Mouse (Mus musculus): ENCODE data around the gene Pde6c.

Gene Pde6c

GRCm38 (mm10) chr19:38143540-38144271 is 11.1 kb downstream of the Pde6c start:
- DNase-seq (ENCODE audit: low spot score in 2 of 2): peak; percentile 18 to 40

DNA sequence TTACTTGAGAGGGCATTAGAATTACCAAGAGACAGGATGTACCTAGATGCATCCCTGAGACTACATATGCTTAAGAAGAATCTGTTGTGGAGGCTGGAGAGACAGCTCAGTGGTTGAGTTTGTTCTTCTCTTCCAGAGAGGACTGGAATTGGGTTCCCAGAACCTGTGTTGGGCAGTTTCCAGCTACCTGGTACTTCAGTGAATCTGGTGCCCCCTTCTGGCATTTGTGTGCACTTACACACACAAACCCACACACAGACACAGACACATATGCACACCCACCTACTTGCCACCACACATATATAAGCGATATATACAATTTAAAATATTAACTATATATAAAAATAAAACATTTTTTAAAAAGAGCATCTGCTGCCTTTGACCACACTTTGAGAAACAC is 23.7 kb downstream of the Pde6c start:
- no peak for DNase-seq (ENCODE audit: low spot score in 2 of 2)

- no peak for DNase-seq (ENCODE audit: low spot score in 2 of 2)
Measured at GRCm38 (mm10) chr19:38161648-38162354, 29.2 kb downstream of the Pde6c start.

DNA sequence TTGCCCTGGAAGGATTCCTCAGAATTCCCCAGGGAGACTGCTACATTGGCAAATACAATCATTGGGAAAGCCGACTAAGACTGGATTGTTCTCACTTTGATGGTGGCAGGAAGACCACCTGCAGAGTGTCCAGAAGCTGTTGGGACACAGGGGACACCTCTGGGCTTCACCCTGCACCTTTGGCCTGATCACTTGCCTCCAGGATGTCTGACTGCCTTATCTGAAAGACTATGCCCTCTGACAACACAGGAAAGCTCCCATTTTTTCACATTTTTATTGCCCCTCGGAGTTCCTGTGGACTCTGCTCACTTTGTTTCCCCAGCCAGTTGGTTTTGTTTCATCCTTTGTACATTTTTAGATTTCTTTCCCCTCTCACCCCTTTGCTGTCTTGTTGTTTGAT is 32.1 kb downstream of the Pde6c start:
- no peak for DNase-seq (ENCODE audit: low spot score in 2 of 2)

- no peak for DNase-seq (ENCODE audit: low spot score in 2 of 2)
Measured at GRCm38 (mm10) chr19:38179675-38180074, 47.1 kb downstream of the Pde6c start.

GRCm38 (mm10) chr19:38186631-38187344 is 54.2 kb downstream of the Pde6c start:
- DNase-seq (ENCODE audit: low spot score in 2 of 2): no peak

- no peak for DNase-seq (ENCODE audit: low spot score in 2 of 2)
Measured at GRCm38 (mm10) chr19:38187345-38187680, 54.7 kb downstream of the Pde6c start.

DNA sequence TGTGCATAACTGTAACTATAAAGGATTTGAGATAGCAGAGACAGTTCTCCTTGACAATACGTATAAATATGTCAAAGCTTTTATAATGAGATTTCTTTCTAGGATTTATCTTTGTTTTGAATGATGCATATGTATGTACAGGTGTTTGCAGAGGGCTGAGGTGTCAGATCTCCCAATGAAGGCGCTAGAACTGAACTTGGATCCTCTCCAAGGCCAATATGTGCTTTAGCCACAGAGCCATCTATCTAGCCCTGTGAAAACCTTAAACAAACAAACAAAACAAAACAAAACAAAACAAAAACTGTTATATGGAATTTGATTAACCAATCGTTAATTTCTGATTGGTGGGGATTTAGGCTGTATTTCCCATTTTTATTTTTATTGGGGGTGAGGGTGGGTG is 58.0 kb downstream of the Pde6c start:
- no peak for DNase-seq (ENCODE audit: low spot score in 2 of 2)

DNA sequence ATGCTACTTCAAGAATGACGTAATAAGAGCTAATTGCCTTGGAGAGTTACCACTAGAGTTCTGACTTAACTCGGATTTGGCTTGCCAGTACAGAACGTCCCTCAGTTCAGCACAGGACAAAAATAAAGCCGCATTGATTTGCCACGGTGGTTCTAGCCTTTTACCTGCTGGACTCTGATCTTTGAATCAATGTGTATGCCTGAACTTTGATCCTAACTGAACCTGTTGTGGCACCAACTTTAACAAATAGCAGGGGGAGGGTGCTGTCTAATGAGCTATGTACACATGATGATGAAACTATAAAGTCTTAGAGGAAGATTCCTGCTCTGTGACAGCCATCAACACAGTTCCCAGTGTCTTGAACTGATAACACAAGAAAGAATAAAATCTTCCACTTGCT is 58.9 kb downstream of the Pde6c start:
- no peak for DNase-seq (ENCODE audit: low spot score in 2 of 2)

DNA sequence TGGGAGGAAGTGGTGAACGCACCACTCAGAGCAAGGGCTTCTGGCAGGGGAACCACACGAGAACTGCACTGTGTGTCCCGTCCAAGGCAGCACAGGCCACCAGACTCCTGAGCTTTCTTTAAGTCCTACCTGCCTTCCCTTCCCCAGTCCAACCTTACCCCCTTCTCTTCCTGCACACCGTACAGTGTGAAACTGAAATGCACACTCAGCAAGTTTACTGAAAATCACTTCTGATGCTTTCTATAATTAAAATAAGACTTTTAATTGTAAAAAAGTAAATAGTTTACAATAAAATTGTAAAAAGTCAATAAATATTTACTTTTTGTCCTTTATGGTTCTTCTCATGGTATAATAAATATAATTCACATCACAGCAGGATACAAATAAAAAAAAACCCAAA is 62.7 kb downstream of the Pde6c start:
- DNase-seq (ENCODE audit: low spot score in 2 of 2): no peak

DNA sequence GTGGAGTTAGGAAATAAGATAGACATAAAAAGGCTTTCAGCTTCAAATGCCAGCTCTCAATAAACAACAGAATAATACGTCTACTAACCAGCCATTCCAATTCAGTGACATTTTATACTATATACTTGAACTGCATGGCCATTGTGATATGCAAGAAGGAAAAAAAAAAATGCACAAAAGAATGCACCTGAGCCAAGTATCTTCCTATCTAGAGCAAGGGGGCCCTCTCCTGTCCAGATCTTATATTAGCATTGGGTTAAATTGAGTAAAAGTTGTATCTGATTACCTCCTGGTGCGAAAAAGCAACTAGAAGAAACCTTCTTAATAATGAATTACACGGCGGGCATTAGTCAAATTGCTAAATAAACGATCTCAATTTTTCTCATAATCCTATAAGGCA is 66.2 kb downstream of the Pde6c start:
- DNase-seq (ENCODE audit: low spot score in 2 of 2): no peak

DNA sequence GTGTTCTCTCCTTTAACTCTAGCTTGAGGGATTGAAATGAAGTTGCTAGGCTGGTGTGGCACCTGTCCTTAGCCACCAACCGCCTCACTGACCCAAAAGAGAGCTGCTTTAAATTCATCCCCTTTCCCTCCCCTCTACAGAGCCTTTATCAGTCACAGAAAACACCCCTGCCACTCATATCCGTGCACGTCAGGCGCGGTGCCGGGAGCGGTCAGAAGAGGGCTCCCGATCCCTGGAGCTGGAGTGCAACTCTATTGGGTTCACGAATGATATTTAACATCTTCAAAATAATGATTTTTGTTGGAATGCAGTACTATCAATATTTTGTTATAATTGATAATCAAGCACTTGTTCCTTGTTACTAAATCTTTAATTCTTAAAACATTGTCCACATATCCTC is 74.1 kb downstream of the Pde6c start:
- DNase-seq (ENCODE audit: low spot score in 2 of 2): no peak

DNA sequence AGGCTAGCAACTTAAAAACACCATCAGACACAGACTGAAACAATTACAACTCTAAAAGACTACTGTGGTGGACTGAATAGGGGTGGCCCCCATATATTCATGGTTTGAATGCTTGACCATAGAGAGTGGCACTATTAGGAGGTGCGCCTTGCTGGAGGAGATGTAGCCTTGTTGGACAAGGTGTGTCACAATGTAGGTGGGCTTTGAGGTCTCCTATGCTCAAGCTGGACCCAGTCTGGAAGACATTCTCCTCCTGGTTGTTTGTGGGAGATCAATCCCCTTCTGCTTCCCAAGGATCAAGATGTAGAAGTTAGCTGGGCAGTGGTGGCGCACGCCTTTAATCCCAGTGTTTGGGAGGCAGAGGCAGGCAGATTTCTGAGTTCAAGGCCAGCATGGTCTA is 85.1 kb downstream of the Pde6c start:
- DNase-seq (ENCODE audit: low spot score in 2 of 2): no peak

DNA sequence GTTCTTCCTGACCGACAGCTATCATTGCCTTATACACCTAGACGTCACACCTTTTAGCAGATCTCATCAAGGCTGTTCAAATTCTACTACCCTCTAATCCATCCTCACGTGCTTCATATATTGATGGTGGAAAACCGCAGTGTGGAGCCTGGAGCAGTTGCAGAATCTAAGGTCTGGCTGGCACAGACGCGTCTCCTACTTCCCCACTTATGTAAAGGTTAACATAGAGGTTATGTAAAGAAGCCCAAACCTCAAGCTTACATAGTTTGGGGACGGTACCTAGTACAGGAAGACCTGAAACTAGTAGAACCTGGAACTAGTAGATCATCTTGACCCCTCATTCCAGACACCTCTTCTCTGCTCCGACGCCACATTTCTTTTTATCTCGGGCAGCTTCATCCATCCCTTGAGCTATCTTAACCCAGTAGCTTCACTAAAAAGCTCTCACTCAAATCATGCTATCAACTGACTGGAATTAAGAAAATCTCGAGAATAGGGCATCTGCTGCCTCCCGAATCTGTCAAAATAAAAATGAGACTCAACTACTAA is 90.8 kb downstream of the Pde6c start:
- DNase-seq (ENCODE audit: low spot score in 2 of 2): no peak

DNA sequence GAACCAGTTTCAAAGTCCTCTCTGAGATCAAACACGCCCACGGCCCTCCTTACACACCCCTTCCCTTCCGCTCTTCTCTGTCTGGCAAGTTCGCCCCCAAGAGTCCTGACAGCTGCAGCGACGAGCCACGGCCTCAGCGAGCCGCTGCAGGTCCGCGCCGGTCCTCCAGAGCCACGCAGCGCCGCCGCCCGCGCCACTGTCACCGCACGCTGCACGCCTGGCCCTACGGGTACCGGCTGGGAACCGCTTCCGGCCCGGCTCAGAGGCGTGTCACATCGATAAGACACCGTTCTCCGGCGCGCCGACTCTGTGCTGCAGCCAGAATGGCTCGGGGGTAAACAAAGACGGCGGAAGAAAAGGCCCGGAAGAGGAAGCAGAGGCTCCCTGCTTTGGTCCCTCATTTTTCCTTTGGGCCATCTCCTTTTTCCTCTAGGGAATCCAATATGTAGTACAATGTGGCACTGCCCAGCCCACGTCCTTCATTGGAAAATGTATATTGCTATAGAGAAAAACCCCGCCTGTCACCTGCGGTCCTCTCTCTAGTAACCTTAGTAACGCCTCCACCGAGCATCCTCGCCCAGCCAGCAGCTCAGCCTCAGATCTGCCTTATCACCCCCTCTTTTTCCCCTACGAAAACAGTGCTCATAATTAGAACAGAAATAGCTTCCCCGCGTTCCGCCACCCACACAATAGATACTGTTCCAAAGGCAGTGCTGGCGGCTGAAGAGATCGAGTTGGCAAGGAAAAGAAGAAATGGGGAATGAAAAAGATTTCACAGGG is 91.5 kb downstream of the Pde6c start, which contains the start of gene Fra10ac1:
TSS of gene Fra10ac1 (minus strand) at position 252 of the 780 bp plus-strand sequence.
- DNase-seq (ENCODE audit: low spot score in 2 of 2): peak; percentile 80 to 82

- DNase-seq (ENCODE audit: low spot score in 2 of 2): no peak
Measured at GRCm38 (mm10) chr19:38224685-38225060, 92.1 kb downstream of the Pde6c start.

GRCm38 (mm10) chr19:38228699-38229098 is 96.1 kb downstream of the Pde6c start:
- DNase-seq (ENCODE audit: low spot score in 2 of 2): no peak

- DNase-seq (ENCODE audit: low spot score in 2 of 2): no peak
Measured at GRCm38 (mm10) chr19:38232087-38232486, 99.5 kb downstream of the Pde6c start.

GRCm38 (mm10) chr19:38232516-38232915 is 99.9 kb downstream of the Pde6c start:
- DNase-seq (ENCODE audit: low spot score in 2 of 2): no peak
